Mouse (Mus musculus): ENCODE results near the gene Scyl1.

Gene Scyl1

GRCm38 (mm10) chr19:5742241-5742641 is 29.0 kb downstream of the Scyl1 start:
- no peak for TF ChIP-seq GATA4 (IDR thresholded peaks at IDR 0.05; ENCODE audit: insufficient replicate concordance, low read length)

GRCm38 (mm10) chr19:5741641-5742240 is 29.5 kb downstream of the Scyl1 start:
- TF ChIP-seq GATA4 (IDR thresholded peaks at IDR 0.05; ENCODE audit: insufficient replicate concordance, low read length), result no peak

GRCm38 (mm10) chr19:5740320-5741317 is 30.6 kb downstream of the Scyl1 start, which contains the start of gene Ltbp3:
TSS of gene Ltbp3 (plus strand) at chr19:5740904.
- no peak for TF ChIP-seq GATA4 (IDR thresholded peaks at IDR 0.05; ENCODE audit: insufficient replicate concordance, low read length)

GRCm38 (mm10) chr19:5739446-5739845 is 31.8 kb downstream of the Scyl1 start:
- TF ChIP-seq GATA4 (IDR thresholded peaks at IDR 0.05; ENCODE audit: insufficient replicate concordance, low read length), result no peak

GRCm38 (mm10) chr19:5734325-5734724 is 36.9 kb downstream of the Scyl1 start:
- no peak for TF ChIP-seq GATA4 (IDR thresholded peaks at IDR 0.05; ENCODE audit: insufficient replicate concordance, low read length)

GRCm38 (mm10) chr19:5731264-5731978 is 39.8 kb downstream of the Scyl1 start:
- TF ChIP-seq GATA4 (IDR thresholded peaks at IDR 0.05; ENCODE audit: insufficient replicate concordance, low read length), result no peak; the same call in 1 of the 2 replicates

GRCm38 (mm10) chr19:5730314-5731186 is 40.7 kb downstream of the Scyl1 start:
- no peak for TF ChIP-seq GATA4 (IDR thresholded peaks at IDR 0.05; ENCODE audit: insufficient replicate concordance, low read length)

GRCm38 (mm10) chr19:5729444-5729815 is 41.8 kb downstream of the Scyl1 start, which contains the start of gene Fam89b:
TSS of gene Fam89b (minus strand) at chr19:5729653.
- TF ChIP-seq GATA4 (IDR thresholded peaks at IDR 0.05; ENCODE audit: insufficient replicate concordance, low read length), result no peak

GRCm38 (mm10) chr19:5728631-5729443 is 42.4 kb downstream of the Scyl1 start:
- no peak for TF ChIP-seq GATA4 (IDR thresholded peaks at IDR 0.05; ENCODE audit: insufficient replicate concordance, low read length)

- TF ChIP-seq GATA4 (IDR thresholded peaks at IDR 0.05; ENCODE audit: insufficient replicate concordance, low read length), result no peak
Measured at GRCm38 (mm10) chr19:5727701-5728100, 43.5 kb downstream of the Scyl1 start.

GRCm38 (mm10) chr19:5726961-5727578 is 44.1 kb downstream of the Scyl1 start:
- TF ChIP-seq GATA4 (IDR thresholded peaks at IDR 0.05; ENCODE audit: insufficient replicate concordance, low read length), result no peak

- no peak for TF ChIP-seq GATA4 (IDR thresholded peaks at IDR 0.05; ENCODE audit: insufficient replicate concordance, low read length)
Measured at GRCm38 (mm10) chr19:5725767-5726515, 45.3 kb downstream of the Scyl1 start, which contains the start of gene Ehbp1l1. TSS of gene Ehbp1l1 (minus strand) at chr19:5726317.

All from liver, adult (tissue).